ENCODE assay signal across 27 mouse cellular contexts in the genomic region with DNA sequence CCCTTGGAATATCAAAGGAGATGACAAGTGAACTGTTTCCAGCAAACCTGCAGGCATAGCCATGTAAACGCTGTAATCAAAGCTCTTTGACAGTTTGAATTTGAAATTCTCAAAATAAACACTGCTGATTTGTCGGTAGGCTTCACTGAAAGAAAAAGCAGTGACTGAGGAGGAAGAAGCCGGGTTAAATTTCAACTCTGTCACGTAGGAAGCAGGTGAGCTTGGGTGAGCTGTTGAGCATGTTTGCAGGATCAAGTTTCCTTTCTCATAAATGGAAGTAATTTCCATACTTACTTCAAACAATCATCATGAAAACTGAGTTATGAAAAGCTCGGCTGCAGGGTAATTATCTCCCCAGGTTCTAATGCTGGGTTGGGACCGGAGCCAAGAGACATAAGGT.
"Had no signal": no experiment of that assay in that cellular context is flagged by ENCODE, and none has a peak within 500 bp of the region (broad histone marks: within the 10 kb centered on the region; RNA-seq: fewer than 3 reads in every experiment).

No protein-coding gene starts in this region.

- H3K36me3 ChIP-seq: embryonic facial prominence, embryonic 12.5 days; embryonic facial prominence, embryonic 13.5 days; embryonic facial prominence, embryonic 15.5 days; forebrain, embryonic 10.5 days; forebrain, embryonic 12.5 days; forebrain, embryonic 15.5 days; heart, embryonic 10.5 days; heart, embryonic 12.5 days had no signal

- H3K27ac ChIP-seq: embryonic facial prominence, embryonic 12.5 days; embryonic facial prominence, embryonic 13.5 days; embryonic facial prominence, embryonic 15.5 days; forebrain, embryonic 10.5 days; forebrain, embryonic 12.5 days; forebrain, embryonic 13.5 days; forebrain, embryonic 15.5 days; gastrocnemius, adult 2 months; heart, adult 2 months; heart, embryonic 10.5 days had no signal

- H3K4me2 ChIP-seq: embryonic facial prominence, embryonic 12.5 days; embryonic facial prominence, embryonic 13.5 days; embryonic facial prominence, embryonic 15.5 days; forebrain, embryonic 12.5 days; forebrain, embryonic 13.5 days; forebrain, embryonic 15.5 days; heart, embryonic 11.5 days; heart, embryonic 12.5 days had no signal

- H3K9ac ChIP-seq: embryonic facial prominence, embryonic 12.5 days; embryonic facial prominence, embryonic 13.5 days; embryonic facial prominence, embryonic 15.5 days; forebrain, embryonic 12.5 days; forebrain, embryonic 13.5 days; forebrain, embryonic 15.5 days; forebrain, postnatal 0 days; heart, embryonic 12.5 days had no signal

- H3K9me3 ChIP-seq: embryonic facial prominence, embryonic 12.5 days; embryonic facial prominence, embryonic 13.5 days; embryonic facial prominence, embryonic 15.5 days; forebrain, embryonic 10.5 days; forebrain, embryonic 12.5 days; forebrain, embryonic 13.5 days; forebrain, embryonic 15.5 days; heart, embryonic 10.5 days; heart, embryonic 12.5 days had no signal

- H3K4me3 ChIP-seq: embryonic facial prominence, embryonic 12.5 days; embryonic facial prominence, embryonic 13.5 days; embryonic facial prominence, embryonic 15.5 days; erythroblast, embryonic 14.5 days; forebrain, embryonic 10.5 days; forebrain, embryonic 12.5 days; forebrain, embryonic 13.5 days; forebrain, embryonic 15.5 days; gastrocnemius, adult 2 months; heart, adult 2 months; heart, embryonic 10.5 days; heart, embryonic 12.5 days had no signal

- ATAC-seq: forebrain, embryonic 13.5 days; forebrain, embryonic 14.5 days; forebrain, embryonic 15.5 days; forebrain, embryonic 16.5 days; forebrain, postnatal 0 days had no signal

- H3K27me3 ChIP-seq: embryonic facial prominence, embryonic 12.5 days; embryonic facial prominence, embryonic 13.5 days; embryonic facial prominence, embryonic 15.5 days; forebrain, embryonic 12.5 days; forebrain, embryonic 13.5 days; forebrain, embryonic 15.5 days; heart, embryonic 12.5 days had no signal

- DNase-seq: cerebellum, adult 2 months; cerebellum, adult 8-10 months; cerebellum, adult 9-10 months; cerebellum, adult 9-11 months; cerebellum, postnatal 36 days; embryo, embryonic 11 days; forebrain, postnatal 0 days; gastrocnemius, adult 2 months; gastrocnemius, postnatal 10 days; gastrocnemius, postnatal 14 days; gastrocnemius, postnatal 25 days; gastrocnemius, postnatal 36 days; heart, adult 18-20 months; heart, adult 2 months had no signal

- H3K4me1 ChIP-seq: forebrain, embryonic 12.5 days; forebrain, embryonic 13.5 days; forebrain, embryonic 15.5 days; heart, embryonic 10.5 days; heart, embryonic 12.5 days had no signal
